Mouse (Mus musculus) cerebellum, postnatal 25 days (tissue): ENCODE data around the gene Ndufa8.

Source experiments
- DNase-seq, 2 experiments: peaks; one replicate each; pipeline ENCODE4 v3.0.0; 2021; ENCODE audit warnings: mixed read lengths in 2 of 2

The Ndufa8 gene

DNA sequence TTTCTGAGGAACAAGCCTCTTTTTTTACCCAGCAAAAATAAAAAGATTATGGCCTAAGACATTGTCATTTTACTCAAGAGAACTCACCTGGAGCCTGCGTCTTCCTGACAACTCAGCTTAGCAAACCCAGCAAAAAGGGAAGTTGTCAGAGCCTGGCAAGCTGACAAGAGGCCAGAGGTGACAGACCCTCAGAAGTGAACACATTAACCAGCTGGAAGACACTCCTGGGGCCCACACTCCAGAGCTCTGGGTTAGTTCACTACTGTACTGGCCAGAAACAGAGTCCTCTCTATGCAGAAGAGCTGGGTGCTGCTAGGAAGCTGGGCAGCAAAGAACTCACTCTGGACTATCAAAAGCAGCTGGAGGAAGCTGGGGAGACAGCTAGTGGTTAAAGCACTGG is 8.3 kb downstream of the Ndufa8 start:
- no peak for DNase-seq

DNA sequence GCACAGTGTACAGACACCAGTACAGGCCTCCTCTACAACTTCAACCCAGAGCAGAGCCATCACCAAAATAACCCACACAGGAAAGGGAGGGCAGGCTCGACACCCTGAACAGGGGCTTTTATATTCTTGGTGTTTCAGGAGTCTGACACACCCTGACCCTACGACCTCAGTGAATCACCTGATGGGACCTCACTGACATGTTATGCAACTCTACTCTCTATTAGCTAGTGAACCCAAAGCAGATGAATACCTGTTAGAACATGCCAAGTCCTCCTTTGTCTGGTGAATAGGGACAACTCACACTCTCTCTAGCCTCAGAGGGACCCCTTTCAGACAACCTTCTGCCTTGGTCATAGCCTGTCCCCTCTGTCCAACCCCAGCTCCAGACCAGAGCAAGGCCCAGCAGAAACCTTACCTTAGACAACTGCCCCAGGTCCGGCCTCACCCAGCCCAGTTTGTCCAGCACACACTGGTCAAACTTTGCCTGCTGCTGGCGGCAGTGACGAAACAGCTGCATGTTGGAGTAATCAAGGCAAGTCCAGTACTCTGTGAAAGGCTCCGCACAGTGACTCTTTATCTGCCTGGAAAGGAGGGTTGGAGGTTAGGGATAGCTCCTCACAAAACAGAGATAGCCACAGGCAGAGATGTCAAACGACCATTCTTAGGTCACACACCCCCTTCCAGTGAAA is 9.8 kb downstream of the Ndufa8 start:
- no peak for DNase-seq

DNA sequence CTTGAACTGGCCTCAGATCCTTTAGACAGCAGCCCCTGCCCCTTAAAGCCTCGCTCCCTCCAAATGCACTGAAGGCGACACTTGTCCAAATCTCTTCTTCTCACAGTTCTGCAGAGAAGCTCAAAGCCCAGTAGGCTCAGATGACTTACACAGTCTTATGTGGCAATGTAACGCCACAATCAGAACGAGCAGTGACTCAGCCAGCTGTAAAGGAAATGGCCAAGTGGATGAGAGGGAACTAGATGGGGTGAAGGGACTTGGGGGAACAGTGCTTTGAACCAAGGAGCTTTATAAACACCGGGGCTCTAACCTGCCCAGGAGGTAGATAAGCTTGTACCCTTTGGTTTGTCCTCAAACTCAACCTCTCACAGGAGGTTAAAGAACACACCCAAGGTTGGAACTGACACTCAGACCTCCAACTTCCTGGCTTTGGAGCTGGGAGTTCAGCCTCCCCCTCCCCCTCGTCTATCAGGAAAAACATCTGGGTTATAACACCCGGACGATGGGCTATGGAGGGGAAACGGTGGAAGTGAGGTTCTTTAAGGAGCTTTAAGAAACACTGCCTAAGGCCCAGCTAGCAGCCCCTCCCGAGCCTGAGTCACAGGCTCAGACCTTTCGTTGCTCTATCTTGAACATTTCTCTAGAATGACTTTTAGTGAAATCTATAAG is 13.7 kb downstream of the Ndufa8 start:
- DNase-seq = no peak

DNA sequence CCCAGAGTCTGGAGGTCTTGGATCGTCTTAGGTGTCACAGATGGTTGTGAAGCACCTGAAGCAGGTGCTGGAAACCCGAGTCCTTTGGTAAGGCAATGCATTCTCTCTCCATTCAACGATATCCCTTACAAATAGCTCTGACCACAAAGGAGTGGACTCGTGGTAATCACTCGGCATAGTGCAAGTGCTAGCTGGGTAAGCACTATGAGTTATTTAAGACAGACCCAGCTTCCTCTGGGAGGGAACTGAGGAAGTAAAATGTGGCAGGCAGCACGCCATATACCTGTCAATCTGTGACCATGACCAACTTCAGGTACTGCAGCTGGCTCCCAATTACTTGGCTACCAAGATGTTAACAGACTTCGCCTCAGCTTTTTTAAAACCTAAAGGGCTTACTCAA is 14.3 kb downstream of the Ndufa8 start:
- DNase-seq = no peak

DNA sequence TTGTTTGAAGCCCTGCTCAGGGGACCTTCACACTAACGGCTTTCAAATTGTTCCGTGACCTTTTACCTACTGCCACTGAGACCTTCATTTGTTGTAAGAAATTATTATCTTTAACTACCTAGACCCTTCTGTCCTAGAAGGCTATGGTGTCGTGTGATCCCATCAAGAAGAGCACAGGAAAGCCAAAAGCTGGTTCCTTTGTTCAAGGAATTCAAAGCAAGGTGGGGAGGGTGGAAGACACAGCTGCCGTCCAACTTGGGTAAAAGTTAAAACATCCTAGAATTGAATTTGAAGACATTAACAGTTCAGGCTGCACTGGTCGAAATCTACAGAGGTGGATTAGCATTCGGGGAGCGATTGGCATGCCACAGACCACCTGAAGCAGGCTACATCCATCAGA is 15.2 kb downstream of the Ndufa8 start:
- no peak for DNase-seq

DNA sequence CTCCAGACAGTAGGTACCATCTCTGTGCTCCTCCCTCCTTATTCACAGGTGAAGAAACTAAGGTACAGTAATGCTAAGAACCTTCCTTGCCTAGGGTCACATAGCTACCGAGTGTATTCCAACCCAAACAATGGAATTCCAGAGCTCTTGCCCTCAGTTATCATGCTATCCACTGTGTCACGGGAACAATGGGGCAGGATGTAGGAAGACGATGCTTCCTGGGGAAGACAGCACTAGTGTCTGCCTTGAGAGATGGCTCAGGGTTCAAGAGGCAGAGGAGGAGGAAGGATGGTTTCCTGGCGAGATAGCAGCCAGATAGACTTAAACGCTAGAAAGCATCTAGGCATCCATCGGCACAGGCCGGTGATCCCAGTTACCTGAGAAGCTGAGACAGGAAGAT is 16.3 kb downstream of the Ndufa8 start:
- no peak for DNase-seq

DNA sequence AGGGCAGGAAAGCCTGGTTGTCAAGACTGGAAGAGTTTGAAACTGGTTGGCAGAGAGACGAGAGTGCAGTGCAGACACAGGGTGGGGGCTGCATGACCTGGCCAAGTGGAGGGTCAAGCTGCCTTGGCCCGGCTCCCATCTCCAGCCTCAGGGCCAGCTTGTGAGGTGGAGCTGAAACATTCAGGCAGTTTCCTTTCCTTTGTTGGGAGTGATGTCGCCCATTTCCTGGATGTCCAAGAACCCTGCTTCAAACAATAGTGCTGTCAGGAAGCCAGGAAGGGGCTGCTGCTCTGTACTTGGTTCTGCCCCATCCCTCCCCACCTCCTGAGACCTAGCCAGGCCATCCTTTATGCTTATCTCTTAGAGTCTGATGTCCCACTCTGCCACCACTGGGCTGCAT is 25.9 kb downstream of the Ndufa8 start:
- no peak for DNase-seq

DNA sequence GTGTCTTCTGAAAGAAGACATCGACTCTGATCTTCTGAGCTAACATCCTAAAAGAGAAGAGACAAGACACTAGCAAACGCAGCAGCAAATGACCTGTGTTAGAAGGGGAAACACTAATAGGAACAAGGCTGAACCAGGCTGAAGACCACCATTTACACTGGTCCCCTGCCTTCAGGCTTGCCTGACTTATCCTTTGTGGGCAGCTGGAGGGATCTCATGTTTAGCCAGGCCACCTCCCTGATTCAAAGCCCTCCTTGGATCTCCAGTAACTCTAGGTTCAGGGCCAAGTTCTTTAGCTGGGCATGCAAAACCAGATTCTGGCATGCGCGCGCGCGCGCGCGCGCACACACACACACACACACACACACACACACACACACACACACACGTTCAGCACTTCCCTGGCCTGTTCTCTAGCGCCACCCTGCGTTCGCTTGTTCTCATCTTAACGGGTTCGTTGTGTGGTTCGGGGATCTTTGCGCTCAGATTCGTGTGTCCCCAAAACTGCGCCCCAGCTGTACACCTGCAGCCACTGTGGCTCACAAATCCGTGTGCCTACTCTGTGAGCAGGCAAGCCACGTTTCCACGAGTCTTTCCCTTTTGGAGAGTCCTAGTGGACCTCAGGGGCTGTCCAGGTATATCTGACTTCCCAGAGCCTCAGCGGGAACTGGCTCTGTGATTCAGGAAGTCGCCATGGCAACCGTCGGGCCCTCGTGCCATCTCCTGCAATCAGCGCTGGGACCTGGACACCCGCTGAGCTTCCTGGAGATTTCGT is 27.6 kb downstream of the Ndufa8 start:
- DNase-seq = peak; percentile 71 to 87

DNA sequence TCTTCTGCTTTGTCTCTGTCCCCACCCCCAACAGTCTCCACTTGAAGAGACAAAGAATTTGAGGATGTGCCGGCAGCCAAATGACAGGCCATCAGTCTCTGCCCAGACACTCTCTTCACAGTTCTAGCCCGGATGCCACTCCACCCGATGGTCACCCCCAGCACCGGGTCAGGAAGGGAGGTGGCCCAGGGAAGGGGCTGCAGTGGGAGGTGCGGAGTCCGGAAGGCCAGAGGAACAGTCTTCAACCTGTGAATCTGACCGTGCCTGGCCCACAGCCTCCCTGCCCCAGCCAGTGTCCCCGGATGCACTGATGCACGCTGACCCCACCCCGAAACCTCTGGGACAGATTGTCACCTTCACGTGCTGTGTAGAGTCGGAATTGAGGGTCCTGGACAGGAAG is 36.2 kb downstream of the Ndufa8 start:
- no peak for DNase-seq

DNA sequence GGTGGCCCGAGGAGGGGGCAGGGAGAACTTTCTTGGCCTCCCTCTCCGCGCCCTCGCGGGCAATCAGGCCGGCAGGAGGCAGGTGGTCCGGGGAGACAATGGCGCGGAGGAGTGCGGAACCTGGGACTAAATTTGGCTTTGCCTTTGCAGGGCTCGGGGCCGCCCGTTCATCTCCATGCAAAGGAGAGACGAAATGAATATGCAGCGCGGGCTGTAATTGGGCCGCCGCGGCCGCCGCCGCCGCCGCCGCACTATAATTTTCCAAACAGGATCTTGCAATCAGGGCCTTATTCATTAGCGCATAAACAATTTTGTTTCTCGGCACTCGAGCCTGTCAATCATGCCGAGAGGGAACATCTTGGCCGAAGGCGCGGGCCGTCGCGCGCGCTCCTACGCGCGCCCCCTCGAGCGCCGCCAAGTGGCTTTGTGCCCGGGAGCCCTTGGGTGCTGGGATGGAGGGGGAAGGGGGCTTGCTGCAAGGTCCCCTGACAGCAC is 37.8 kb downstream of the Ndufa8 start:
- peak; percentile 32 to 42 for DNase-seq

DNA sequence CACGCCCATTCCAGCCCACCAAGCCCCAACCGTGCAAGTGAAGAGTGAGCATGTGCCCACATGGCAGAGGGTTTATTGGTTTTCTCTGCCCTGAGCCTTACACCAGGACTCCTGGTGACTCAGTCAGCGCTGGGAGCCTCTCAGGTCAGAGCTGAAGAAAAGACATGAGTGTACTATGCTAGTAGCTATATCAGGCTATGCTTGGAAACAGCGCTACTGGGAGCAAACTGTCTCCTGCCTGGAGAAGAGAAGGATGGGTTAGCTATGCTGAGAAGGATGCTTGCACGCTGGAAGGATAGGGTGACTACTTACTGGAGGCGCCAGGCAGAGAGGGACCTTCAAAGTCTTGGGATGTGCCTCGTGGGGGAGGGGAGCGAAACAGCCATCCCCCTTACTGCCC is 38.6 kb downstream of the Ndufa8 start:
- DNase-seq = no peak

DNA sequence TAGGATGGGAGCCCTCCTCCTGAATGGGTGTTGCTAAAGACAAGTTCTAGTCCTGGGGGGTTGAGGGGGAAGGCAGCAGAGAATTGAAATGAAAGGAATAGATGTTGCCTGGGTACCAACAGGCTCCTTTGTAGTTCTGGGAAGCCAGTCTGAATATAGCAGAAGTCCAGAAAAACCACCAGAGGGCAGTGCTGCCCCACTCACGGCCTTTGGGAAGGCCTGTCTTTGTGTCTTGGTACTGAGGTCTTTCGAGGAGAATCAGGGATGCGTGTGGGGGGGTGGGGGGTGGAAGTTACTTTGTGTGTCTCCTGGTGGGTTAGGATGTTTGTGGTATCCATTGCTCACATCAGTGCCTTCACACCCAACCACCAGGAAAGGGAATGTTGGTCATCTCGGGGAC is 39.8 kb downstream of the Ndufa8 start:
- peak; percentile 72 to 83 for DNase-seq

DNA sequence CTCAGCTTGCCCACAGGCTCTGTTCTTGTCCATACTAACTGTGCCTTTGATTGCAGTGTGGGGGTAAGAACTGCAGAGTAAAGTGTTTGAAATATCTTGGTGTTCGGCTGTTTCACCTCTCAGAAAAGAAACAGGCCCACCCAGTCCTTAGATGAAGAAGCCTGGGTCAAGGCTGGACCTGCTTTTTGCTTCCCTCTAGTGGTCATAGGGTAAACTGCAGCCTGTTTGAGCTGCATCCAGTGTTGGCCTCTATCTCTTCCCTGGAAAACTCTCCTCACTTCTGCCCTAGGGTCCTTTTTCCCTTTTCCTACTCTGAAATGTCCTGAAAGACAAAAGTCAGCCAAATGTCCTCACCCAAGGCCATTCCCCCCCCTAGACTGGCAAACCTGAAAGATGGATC is 41.1 kb downstream of the Ndufa8 start:
- DNase-seq = peak; percentile 38 to 68

DNA sequence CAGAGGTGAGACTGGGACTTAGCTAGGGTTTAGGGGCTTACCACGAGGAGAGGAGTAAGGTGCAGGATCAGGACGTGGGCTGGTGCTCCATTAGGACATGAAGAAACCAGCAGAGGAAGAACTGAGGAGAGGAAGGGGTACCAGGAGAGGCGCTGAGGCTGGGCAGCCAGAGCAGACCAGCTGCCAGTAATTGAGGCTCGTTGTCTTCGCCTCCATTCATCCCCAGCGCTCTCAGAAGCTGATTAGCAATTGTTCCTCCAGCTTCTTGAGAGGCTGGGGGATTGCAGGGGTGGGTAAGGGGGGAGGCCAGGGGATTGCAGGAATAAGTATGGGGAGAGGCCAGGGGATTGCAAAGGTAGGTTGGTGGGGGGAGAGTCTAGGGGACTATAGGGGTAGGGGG is 47.0 kb downstream of the Ndufa8 start:
- no peak for DNase-seq

DNA sequence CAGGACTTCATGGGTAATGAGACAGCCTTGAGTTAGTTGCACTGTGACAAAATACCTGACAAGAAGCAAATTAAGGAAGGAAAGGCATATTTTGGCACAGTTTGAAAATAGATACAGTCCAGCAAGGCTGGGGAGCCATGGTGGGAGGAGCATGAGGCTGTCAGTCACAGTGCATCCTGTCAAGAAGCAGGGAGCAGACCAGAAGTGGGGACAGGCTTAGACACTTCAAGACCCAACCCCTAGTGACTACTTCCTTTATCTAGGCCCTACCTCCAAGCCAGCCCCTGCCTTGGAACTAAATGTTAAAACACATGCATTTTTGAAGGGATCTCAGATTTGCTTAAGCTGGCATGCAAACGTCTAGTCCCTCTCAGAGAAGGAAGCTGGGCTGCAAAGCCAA is 48.8 kb downstream of the Ndufa8 start:
- DNase-seq = no peak

DNA sequence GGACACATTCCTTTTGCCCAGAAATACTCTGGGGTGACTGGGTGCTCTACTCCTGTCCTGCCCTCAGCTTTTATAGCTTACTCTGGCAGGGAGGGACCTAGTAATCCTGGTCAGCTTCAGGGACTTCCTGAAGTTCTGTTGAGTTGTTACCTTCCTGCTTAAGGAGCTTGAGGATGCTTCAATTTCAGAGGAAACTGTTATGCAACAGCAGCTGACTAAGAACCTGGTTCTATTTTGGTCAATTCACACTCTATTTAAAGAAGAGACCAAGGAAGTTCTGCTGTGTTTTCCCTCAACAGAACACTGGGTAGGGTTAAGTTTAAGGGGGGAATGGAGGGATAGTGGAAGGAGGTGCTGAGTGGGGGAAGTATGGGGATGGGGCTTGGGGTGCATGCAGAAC is 50.0 kb downstream of the Ndufa8 start:
- DNase-seq = no peak

DNA sequence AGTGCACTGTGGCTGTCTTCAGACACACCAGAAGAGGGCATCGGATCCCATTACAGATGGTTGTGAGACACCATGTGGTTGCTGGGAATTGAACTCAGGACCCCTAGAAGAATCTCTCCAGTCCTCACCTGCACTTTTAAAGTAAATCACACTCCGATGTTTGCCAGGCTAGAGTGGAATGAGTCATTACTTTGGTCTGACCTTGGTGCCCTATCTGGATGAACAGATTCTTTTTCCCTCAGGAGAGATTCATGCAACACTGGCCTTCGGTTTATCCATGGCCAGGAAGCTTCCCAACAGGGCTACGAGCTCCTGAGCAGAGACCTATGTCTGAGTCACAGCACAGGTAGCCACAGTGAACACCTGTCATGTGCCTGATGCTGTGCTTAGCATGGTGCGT is 50.8 kb downstream of the Ndufa8 start:
- no peak for DNase-seq

DNA sequence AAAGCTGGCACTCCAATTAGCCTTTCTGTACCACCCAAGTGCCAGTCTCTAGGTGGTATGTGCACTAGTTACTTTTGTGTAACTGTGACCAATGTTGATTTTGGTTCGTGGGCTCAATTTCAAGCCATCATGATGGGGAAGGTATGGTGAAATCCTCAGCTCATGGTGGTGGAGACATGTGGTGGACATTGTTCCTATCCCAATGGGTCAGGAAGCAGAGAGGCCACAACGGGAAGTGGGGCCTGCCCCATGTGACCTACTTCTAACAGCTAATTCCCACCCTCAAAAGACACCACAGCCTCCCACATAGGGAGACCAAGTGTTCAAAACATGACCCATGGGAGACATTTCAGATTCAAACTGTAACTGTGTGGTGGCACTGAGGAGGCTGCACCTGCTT is 52.5 kb downstream of the Ndufa8 start:
- no peak for DNase-seq

DNA sequence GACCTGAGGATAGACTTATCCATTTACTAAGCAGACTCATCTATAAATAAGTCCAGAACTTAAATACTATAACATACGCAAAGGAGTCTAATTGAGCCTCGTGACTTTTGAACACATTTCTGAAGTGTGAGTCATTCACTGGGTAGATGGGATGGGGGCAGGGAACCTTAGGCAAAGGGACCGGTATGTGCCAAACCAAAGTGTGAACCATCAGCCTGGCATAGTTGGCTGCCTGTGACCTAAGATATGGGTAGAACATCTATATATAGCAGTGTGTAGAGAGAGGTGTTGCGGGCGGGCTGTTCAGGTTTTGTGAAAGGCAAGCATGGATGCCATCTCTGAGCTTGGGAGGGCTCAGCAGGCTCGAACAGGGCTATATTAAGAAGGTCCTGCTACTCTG is 54.9 kb downstream of the Ndufa8 start:
- no peak for DNase-seq

DNA sequence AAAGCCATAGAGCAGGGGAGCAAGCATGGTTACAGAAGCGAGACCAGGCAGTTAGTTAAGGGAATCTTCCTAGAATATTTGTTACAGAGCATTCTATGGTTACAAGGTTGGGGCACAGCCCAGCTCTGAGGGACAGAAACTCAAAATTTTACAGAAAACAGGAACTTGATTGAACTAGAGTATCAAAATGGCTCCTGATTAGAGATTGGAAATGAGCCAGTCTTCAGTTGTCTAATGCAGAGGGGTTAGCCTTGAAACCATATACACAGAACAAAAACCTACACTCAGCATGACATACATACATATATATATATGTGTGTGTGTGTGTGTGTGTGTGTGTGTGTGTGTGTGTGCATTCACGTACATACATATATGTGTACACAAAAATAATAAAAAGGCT is 55.7 kb downstream of the Ndufa8 start:
- no peak for DNase-seq

DNA sequence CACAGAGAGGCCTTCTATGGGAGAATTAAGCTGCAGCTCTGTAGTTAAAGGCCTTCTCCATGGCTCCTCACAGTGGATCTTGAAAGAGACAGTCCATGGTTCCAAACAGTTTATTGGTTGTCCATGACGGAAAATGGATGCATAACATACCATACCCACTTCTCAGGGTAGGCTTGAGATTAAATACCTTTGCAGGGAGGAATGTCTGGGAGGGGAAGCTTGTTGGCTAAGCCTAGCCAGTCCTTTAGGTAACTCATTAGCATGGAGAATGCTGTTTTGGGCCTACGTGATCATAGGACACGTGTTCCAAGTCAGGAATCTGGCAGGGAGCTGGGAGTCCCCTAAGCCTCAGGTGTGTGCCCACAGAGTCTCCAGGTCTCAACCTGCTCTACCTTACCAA is 56.9 kb downstream of the Ndufa8 start:
- DNase-seq = no peak
